Mouse (Mus musculus) layer of hippocampus, adult 8-10 months (tissue): ENCODE measurements around the gene Lhx4. TPM values are rescaled to one million over a fixed set of nuclear protein-coding genes. Genes with fewer than 3 reads are reported as not detected.

Experiments
- DNase-seq, 2 experiments: peaks; one replicate each; pipeline ENCODE4 v3.0.0; 2022; ENCODE audit warnings: low spot score in 2 of 2
- total RNA-seq, 4 experiments: library from RNA; stranded (reverse); gene quantifications; 2 replicates each; pipeline ENCODE4 v1.2.4; 2022

The Lhx4 gene
- total RNA-seq, 4 experiments from 2014 or later: 0.05 TPM; not detected in 3

- DNase-seq: no peak
Observed at GRCm38 (mm10) chr1:155742411-155743363, 8.8 kb downstream of the Lhx4 start.

GRCm38 (mm10) chr1:155741988-155742387 lies 9.5 kb downstream of the Lhx4 start:
- no peak for DNase-seq

GRCm38 (mm10) chr1:155741378-155741945 lies 10.0 kb downstream of the Lhx4 start:
- no peak for DNase-seq

GRCm38 (mm10) chr1:155740622-155741377 lies 10.7 kb downstream of the Lhx4 start:
- no peak for DNase-seq

GRCm38 (mm10) chr1:155737809-155738383 lies 13.6 kb downstream of the Lhx4 start:
- no peak for DNase-seq

GRCm38 (mm10) chr1:155737017-155737808 lies 14.3 kb downstream of the Lhx4 start:
- no peak for DNase-seq

GRCm38 (mm10) chr1:155736096-155736825 lies 15.2 kb downstream of the Lhx4 start:
- DNase-seq: no peak

- DNase-seq: no peak
Observed at GRCm38 (mm10) chr1:155731156-155731555, 20.3 kb downstream of the Lhx4 start.

GRCm38 (mm10) chr1:155729113-155729795 lies 22.2 kb downstream of the Lhx4 start:
- no peak for DNase-seq

GRCm38 (mm10) chr1:155727830-155728229 lies 23.7 kb downstream of the Lhx4 start:
- no peak for DNase-seq

- no peak for DNase-seq
Observed at GRCm38 (mm10) chr1:155725876-155726275, 25.6 kb downstream of the Lhx4 start.

- DNase-seq: no peak
Observed at GRCm38 (mm10) chr1:155724301-155724700, 27.2 kb downstream of the Lhx4 start.

- no peak for DNase-seq
Observed at GRCm38 (mm10) chr1:155722185-155722584, 29.3 kb downstream of the Lhx4 start.

GRCm38 (mm10) chr1:155721443-155721842 lies 30.0 kb downstream of the Lhx4 start:
- peak in 1 of 2 experiments; percentile 62 for DNase-seq

GRCm38 (mm10) chr1:155720006-155720405 lies 31.5 kb downstream of the Lhx4 start:
- DNase-seq: no peak

GRCm38 (mm10) chr1:155718851-155719250 lies 32.6 kb downstream of the Lhx4 start:
- no peak for DNase-seq

GRCm38 (mm10) chr1:155717301-155717700 lies 34.2 kb downstream of the Lhx4 start:
- no peak for DNase-seq

- no peak for DNase-seq
Observed at GRCm38 (mm10) chr1:155715366-155715765, 36.1 kb downstream of the Lhx4 start.

GRCm38 (mm10) chr1:155713306-155713705 lies 38.2 kb downstream of the Lhx4 start:
- peak in 1 of 2 experiments; percentile 36 for DNase-seq
